Mouse (Mus musculus) fibroblast of lung, adult 2 months (primary cell): ENCODE data around the gene Stat3.

Experiments
- DNase-seq: peaks from one replicate; pipeline ENCODE4 v3.0.0-alpha.2; 2011; ENCODE audit warnings: low read depth

Gene Stat3

GRCm38 (mm10) chr11:100963647-100964046, 24.3 kb upstream of the Stat3 start:
- DNase-seq: no peak

GRCm38 (mm10) chr11:100962371-100962911, 23.1 kb upstream of the Stat3 start:
- DNase-seq: no peak

GRCm38 (mm10) chr11:100960540-100960939, 21.2 kb upstream of the Stat3 start:
- no peak for DNase-seq

- DNase-seq: no peak
These were observed 20.5 kb upstream of the Stat3 start for GRCm38 (mm10) chr11:100959826-100960225.

- no peak for DNase-seq
These were observed 20.1 kb upstream of the Stat3 start for GRCm38 (mm10) chr11:100959464-100959810.

- DNase-seq: no peak
These were observed 19.5 kb upstream of the Stat3 start for GRCm38 (mm10) chr11:100958613-100959463.

- no peak for DNase-seq
These were observed 18.7 kb upstream of the Stat3 start for GRCm38 (mm10) chr11:100957915-100958469.

GRCm38 (mm10) chr11:100957244-100957643, 17.9 kb upstream of the Stat3 start:
- DNase-seq: no peak

- DNase-seq: no peak
These were observed 10.2 kb upstream of the Stat3 start for GRCm38 (mm10) chr11:100949540-100949939.

GRCm38 (mm10) chr11:100948317-100948716, 9.0 kb upstream of the Stat3 start:
- DNase-seq: no peak

- no peak for DNase-seq
These were observed 8.2 kb upstream of the Stat3 start for GRCm38 (mm10) chr11:100947548-100947947.

- DNase-seq: no peak
These were observed 7.5 kb upstream of the Stat3 start for GRCm38 (mm10) chr11:100946862-100947261.

GRCm38 (mm10) chr11:100942388-100942787, 3.0 kb upstream of the Stat3 start:
- no peak for DNase-seq

GRCm38 (mm10) chr11:100938711-100939511, 429 bp downstream of the Stat3 start:
- no peak for DNase-seq

GRCm38 (mm10) chr11:100938112-100938511, 1.2 kb downstream of the Stat3 start:
- DNase-seq: no peak

GRCm38 (mm10) chr11:100937295-100937694, 2.0 kb downstream of the Stat3 start:
- DNase-seq: no peak

GRCm38 (mm10) chr11:100935373-100936355, 3.7 kb downstream of the Stat3 start:
- DNase-seq: peak; percentile 60

- no peak for DNase-seq
These were observed 8.0 kb downstream of the Stat3 start for GRCm38 (mm10) chr11:100931254-100931921.

- no peak for DNase-seq
These were observed 8.7 kb downstream of the Stat3 start for GRCm38 (mm10) chr11:100930611-100931010.

- no peak for DNase-seq
These were observed 12.0 kb downstream of the Stat3 start for GRCm38 (mm10) chr11:100927386-100927785.
